Mouse (Mus musculus): Measurements from ENCODE around the gene Glb1l3. TPM values are rescaled to one million over a fixed set of nuclear protein-coding genes. Genes with fewer than 3 reads are reported as not detected.

The Glb1l3 gene
- polyA plus RNA-seq, 1 experiment from 2014 or later: not detected

DNA sequence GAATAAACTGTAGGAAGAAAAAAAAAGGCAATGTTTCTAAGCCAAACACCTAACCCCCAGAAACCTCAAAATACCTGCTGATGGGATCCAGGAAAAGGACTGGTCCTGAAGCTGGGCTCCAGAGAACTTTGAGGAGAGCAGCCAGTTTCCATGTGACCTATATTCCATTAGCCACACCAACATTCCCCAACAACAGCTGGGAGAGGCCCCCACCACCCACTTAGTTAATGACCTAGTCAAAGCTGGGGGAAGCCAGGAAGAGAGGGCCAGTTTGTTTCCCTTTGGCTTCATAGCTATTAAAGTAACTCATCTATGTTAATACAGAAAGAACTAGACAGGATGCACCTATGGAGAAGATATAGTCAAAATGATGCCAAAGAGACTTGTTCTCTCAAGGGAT is 56.4 kb downstream of the Glb1l3 start:
- ATAC-seq (replicated peaks; ENCODE audit: low FRiP score, low read depth): no peak
- DNase-seq (ENCODE audit: low spot score): no peak
- Histone ChIP-seq H3K9ac (ENCODE audit: low read depth, low read length) (no peak overlapping the region), H3K4me1 (replicated peaks; ENCODE audit: insufficient read depth, low read length) (no peaks in the 10 kb centered on the region), H3K27me3 (ENCODE audit: insufficient read depth, low read length) (no peaks in the 10 kb centered on the region), H3K4me3 (replicated peaks; ENCODE audit: low read depth, low read length) (no peak overlapping the region), H3K27ac (no peak overlapping the region), H3K9me3 (replicated peaks; ENCODE audit: low read length) (no peaks in the 10 kb centered on the region), H3K36me3 (ENCODE audit: insufficient read depth, low read length) (no peaks in the 10 kb centered on the region), H3K4me2 (ENCODE audit: low read length) (no peak overlapping the region; the same call in 1 of the 2 replicates)
- no peak for TF ChIP-seq CTCF (IDR thresholded peaks at IDR 0.05; ENCODE audit: low read depth)

DNA sequence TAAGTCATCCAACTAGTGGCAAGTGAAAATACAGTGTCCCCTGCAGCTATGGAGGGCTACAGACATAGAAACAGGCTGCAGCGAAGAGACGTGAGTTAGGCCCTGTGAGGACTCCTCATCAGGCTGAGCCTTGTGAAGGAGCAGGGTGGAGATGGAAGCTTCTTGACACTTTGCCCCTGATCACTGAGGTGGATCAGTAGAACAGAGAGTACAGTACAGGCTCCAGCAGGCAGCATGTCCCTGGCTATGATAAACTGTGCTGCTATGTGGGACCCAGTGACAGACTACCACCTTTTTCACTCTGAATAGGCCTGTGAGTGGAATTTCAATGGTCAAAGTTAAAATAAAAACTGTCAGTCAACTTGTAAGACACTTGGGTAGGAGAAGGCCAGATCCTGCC is 60.3 kb downstream of the Glb1l3 start:
- Histone ChIP-seq H3K9me3 (replicated peaks; ENCODE audit: low read length) (no peaks in the 10 kb centered on the region), H3K36me3 (ENCODE audit: insufficient read depth, low read length) (no peaks in the 10 kb centered on the region), H3K4me2 (ENCODE audit: low read length) (no peak overlapping the region), H3K4me1 (replicated peaks; ENCODE audit: insufficient read depth, low read length) (no peaks in the 10 kb centered on the region), H3K4me3 (replicated peaks; ENCODE audit: low read depth, low read length) (no peak overlapping the region), H3K27me3 (ENCODE audit: insufficient read depth, low read length) (no peaks in the 10 kb centered on the region), H3K27ac (peak overlapping the region; percentile 34), H3K9ac (ENCODE audit: low read depth, low read length) (no peak overlapping the region)
- 80% methylated on average over 2 of the region's 2 CpGs for WGBS
- peak; percentile 80 for ATAC-seq (replicated peaks; ENCODE audit: low FRiP score, low read depth)
- no peak for TF ChIP-seq CTCF (IDR thresholded peaks at IDR 0.05; ENCODE audit: low read depth)
- DNase-seq (ENCODE audit: low spot score): peak; percentile 18

DNA sequence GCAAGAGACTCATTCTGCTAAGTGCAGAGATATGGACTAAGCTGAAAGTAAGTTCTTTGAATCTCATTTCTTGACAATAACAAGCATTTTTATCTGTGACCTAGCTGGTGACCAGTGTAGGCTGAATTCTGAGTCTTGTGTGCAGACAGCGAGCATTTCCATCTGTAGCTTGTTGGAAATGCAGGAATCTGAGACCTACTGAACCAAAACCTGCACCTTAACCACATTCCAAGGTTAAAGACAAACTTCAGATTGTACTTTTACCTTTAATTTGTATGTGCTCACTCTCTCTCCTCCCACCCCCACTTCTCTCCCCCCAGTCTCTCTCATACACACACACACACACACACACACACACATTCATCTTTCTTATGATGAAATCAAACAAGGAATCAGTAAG is 62.0 kb downstream of the Glb1l3 start:
- no peaks in the 10 kb centered on the region for H3K9me3 ChIP-seq (replicated peaks; ENCODE audit: low read length)
- no peak for TF ChIP-seq CTCF (IDR thresholded peaks at IDR 0.05; ENCODE audit: low read depth)
- H3K36me3 ChIP-seq (ENCODE audit: insufficient read depth, low read length): no peaks in the 10 kb centered on the region
- peak; percentile 53 for ATAC-seq (replicated peaks; ENCODE audit: low FRiP score, low read depth)
- H3K4me2 ChIP-seq (ENCODE audit: low read length): no peak overlapping the region
- H3K4me3 ChIP-seq (replicated peaks; ENCODE audit: low read depth, low read length): no peak overlapping the region
- H3K9ac ChIP-seq (ENCODE audit: low read depth, low read length): no peak overlapping the region
- peak overlapping the region; percentile 42; the same call in 1 of the 2 replicates for H3K27ac ChIP-seq
- H3K4me1 ChIP-seq (replicated peaks; ENCODE audit: insufficient read depth, low read length): no peaks in the 10 kb centered on the region
- DNase-seq (ENCODE audit: low spot score): peak; percentile 29
- no peaks in the 10 kb centered on the region for H3K27me3 ChIP-seq (ENCODE audit: insufficient read depth, low read length)
- WGBS: 39% methylated on average over 1 of the region's 1 CpGs

DNA sequence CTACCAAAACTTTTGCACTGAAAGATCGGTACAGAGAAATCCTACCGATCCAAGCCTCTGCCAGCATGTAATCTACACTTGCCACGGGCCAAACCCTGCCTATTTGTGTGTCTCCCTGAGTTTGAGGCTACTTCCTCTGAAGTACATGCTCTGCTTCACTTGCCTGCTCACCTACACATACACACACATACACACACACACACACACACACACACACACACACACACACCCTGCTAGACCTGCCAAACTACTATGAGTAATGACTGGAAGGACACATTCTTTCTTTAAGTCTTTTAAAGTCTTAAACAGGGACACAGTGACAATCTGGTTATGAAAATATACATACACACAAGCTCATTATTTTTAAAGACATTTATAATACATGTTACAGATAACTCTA is 62.5 kb downstream of the Glb1l3 start:
- no peaks in the 10 kb centered on the region for H3K9me3 ChIP-seq (replicated peaks; ENCODE audit: low read length)
- no peaks in the 10 kb centered on the region for H3K36me3 ChIP-seq (ENCODE audit: insufficient read depth, low read length)
- no peak overlapping the region for H3K4me3 ChIP-seq (replicated peaks; ENCODE audit: low read depth, low read length)
- DNase-seq (ENCODE audit: low spot score) (no peak), ATAC-seq (replicated peaks; ENCODE audit: low FRiP score, low read depth) (0 out of 2 replicates have a peak, but pooled peaks have one; percentile 59)
- H3K4me1 ChIP-seq (replicated peaks; ENCODE audit: insufficient read depth, low read length): no peaks in the 10 kb centered on the region
- 61% methylated on average over 3 of the region's 3 CpGs for WGBS
- no peak for TF ChIP-seq CTCF (IDR thresholded peaks at IDR 0.05; ENCODE audit: low read depth)
- H3K27ac ChIP-seq: peak overlapping the region; percentile 42
- H3K4me2 ChIP-seq (ENCODE audit: low read length): no peak overlapping the region
- no peak overlapping the region for H3K9ac ChIP-seq (ENCODE audit: low read depth, low read length)
- no peaks in the 10 kb centered on the region for H3K27me3 ChIP-seq (ENCODE audit: insufficient read depth, low read length)

DNA sequence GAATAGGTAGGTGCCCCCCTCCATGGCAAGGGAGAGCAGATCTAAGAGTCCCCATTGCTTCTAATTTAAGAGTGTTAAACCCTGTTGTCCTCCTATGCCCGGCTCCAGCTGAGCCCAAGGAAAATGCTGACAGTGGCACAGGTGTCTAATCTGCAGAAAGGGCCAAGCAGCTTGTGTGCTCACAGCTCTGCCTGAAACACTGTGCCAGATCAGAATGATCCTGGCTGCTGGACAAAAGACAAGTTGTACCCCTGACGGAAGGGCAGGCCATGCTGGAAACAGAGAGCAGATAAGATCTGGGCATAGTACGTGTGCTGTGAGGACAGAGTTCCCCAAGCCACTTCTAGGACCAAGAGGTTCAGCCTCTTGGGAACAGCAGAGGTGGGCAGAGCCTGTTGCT is 67.9 kb downstream of the Glb1l3 start:
- Histone ChIP-seq H3K36me3 (ENCODE audit: insufficient read depth, low read length) (no peaks in the 10 kb centered on the region), H3K9me3 (replicated peaks; ENCODE audit: low read length) (no peaks in the 10 kb centered on the region), H3K27ac (no peak overlapping the region), H3K4me2 (ENCODE audit: low read length) (no peak overlapping the region), H3K4me3 (replicated peaks; ENCODE audit: low read depth, low read length) (no peak overlapping the region), H3K27me3 (ENCODE audit: insufficient read depth, low read length) (no peaks in the 10 kb centered on the region), H3K4me1 (replicated peaks; ENCODE audit: insufficient read depth, low read length) (no peaks in the 10 kb centered on the region), H3K9ac (ENCODE audit: low read depth, low read length) (no peak overlapping the region)
- WGBS: 56% methylated on average over 3 of the region's 3 CpGs
- ATAC-seq (replicated peaks; ENCODE audit: low FRiP score, low read depth) (no peak), DNase-seq (ENCODE audit: low spot score) (no peak)
- TF ChIP-seq CTCF (IDR thresholded peaks at IDR 0.05; ENCODE audit: low read depth): no peak

DNA sequence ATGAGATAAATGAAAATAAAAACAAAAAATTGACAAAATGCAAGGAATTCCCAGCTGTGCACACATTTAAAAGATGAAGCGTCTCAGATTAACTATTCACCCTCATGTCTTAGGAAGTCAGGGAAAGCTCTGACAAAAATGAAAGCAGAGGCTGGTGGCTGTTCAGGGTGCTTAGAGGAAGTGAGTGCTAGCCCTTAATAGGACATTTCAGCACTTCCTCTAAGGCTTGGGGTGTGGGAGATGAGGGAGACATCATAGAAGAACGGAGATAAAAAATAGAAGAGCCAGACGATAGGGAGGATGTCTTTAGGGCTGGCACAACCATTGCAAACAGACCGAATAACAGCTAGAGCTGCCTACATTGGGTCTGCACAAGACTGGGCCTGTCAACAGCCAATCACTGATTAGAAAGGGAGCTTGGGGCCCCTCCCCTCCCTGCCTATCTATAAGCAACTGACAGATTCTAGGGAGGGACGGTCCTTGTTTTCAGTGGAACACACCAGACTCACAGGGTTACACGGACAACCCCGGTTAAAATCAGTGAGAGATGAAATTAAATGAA is 77.2 kb downstream of the Glb1l3 start:
- H3K9me3 ChIP-seq (replicated peaks; ENCODE audit: low read length): no peaks in the 10 kb centered on the region
- no peak overlapping the region for H3K4me3 ChIP-seq (replicated peaks; ENCODE audit: low read depth, low read length)
- H3K36me3 ChIP-seq (ENCODE audit: insufficient read depth, low read length): no peaks in the 10 kb centered on the region
- TF ChIP-seq CTCF (IDR thresholded peaks at IDR 0.05; ENCODE audit: low read depth): no peak
- 57% methylated on average over 7 of the region's 7 CpGs for WGBS
- ATAC-seq (replicated peaks; ENCODE audit: low FRiP score, low read depth) (no peak), DNase-seq (ENCODE audit: low spot score) (no peak)
- no peak overlapping the region for H3K4me2 ChIP-seq (ENCODE audit: low read length)
- no peaks in the 10 kb centered on the region for H3K4me1 ChIP-seq (replicated peaks; ENCODE audit: insufficient read depth, low read length)
- no peak overlapping the region for H3K27ac ChIP-seq
- H3K27me3 ChIP-seq (ENCODE audit: insufficient read depth, low read length): no peaks in the 10 kb centered on the region
- H3K9ac ChIP-seq (ENCODE audit: low read depth, low read length): no peak overlapping the region

DNA sequence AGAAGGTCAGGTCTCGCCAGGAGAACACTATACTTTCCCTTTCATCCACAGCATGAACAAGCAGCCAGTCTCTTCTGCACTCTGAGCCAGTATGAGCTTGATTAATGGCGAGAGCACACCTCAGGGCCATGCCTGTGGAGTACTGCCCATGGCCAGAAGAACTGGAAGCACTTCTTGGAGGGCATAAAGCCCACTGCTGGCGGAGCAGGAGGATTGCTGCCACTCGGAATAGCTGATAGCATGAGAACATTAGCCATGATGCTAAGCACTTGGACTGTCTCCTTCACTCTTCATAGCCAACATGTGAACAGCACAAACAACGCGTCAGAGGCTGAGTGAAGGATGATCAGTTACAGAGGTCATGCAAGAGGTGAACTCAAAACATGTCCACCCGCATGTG is 82.3 kb downstream of the Glb1l3 start:
- 68% methylated on average over 7 of the region's 7 CpGs for WGBS
- Histone ChIP-seq H3K27ac (no peak overlapping the region), H3K4me3 (replicated peaks; ENCODE audit: low read depth, low read length) (no peak overlapping the region), H3K36me3 (ENCODE audit: insufficient read depth, low read length) (no peaks in the 10 kb centered on the region), H3K9me3 (replicated peaks; ENCODE audit: low read length) (no peaks in the 10 kb centered on the region), H3K27me3 (ENCODE audit: insufficient read depth, low read length) (no peaks in the 10 kb centered on the region), H3K9ac (ENCODE audit: low read depth, low read length) (no peak overlapping the region), H3K4me2 (ENCODE audit: low read length) (no peak overlapping the region), H3K4me1 (replicated peaks; ENCODE audit: insufficient read depth, low read length) (no peaks in the 10 kb centered on the region)
- TF ChIP-seq CTCF (IDR thresholded peaks at IDR 0.05; ENCODE audit: low read depth): no peak
- ATAC-seq (replicated peaks; ENCODE audit: low FRiP score, low read depth): no peak
- DNase-seq (ENCODE audit: low spot score): no peak
